Mouse (Mus musculus) bone marrow macrophage, adult 2 months (primary cell): ENCODE results near the gene Adarb1.

Experiments
- CTCF ChIP-seq: IDR thresholded peaks from 2 replicates; pipeline ENCODE4 v1.5.1; 2012; ENCODE audit warnings: low read depth, mild to moderate bottlenecking, low read length, moderate library complexity
- POLR2A ChIP-seq: IDR thresholded peaks from 2 replicates; pipeline ENCODE4 v1.6.1; 2012; ENCODE audit warnings: mild to moderate bottlenecking, low read depth, low read length, borderline replicate concordance

DNA sequence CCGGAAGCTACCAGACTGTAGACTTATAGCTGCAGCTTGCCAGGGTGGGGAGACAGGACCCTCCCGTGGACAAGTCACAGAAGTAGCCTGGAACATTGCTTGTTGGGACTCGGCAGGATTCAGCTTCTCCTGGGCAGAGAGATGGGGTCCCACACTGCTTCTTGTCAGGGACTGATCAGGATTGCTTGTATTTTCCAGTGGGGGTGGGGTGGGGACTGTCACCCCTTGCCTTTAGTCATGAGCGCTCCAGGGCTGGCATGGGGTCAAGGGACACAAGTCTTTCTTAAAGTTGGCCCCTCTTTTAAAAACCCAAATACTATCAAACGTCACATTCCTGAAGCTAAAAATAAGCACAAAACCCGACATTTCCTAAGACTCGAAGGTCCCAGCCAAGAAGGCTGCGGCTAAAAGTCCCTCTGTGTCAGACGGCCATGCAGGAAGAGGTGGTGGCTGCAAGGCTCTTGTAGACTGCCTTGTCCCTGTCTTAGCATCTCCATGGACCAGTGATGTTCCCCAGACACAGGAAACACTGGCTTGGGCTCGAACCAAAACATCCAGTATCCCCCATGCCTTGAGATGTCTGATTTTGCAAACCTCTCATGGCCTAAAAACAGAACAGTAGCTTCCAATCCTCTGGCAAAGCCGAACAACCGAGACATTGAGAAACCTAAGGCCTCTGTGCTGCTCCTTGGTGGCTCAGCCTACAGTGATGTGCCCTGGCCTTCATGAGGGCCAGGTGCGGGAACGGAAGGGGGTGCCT lies 37.4 kb upstream of the Adarb1 start:
- TF ChIP-seq CTCF (no peak), POLR2A (no peak)
